Mouse (Mus musculus) lung, postnatal 14 days (tissue): ENCODE data around the gene Med18.

ENCODE experiments used
- DNase-seq: peaks from one replicate; pipeline ENCODE4 v3.0.0; 2021

Gene Med18

DNA sequence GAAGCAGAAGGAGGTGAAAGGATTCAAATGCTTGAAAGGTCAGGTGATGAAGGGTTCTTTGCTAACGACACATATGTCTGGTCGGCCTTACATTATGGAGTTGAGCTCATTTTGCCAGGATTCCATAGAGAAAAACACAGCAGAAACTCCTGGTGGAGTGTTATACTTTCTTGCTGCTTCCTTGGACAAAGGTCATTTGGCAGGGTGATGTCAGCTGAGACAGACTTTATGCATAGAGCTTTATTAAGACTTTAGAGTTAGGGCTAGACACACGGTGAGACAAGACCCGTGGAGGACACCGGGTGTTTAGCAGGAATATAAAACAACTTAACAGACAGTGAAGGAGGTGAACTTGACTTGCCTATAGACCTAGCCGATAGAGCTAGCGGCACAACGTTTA is 14.1 kb upstream of the Med18 start:
- no peak for DNase-seq

DNA sequence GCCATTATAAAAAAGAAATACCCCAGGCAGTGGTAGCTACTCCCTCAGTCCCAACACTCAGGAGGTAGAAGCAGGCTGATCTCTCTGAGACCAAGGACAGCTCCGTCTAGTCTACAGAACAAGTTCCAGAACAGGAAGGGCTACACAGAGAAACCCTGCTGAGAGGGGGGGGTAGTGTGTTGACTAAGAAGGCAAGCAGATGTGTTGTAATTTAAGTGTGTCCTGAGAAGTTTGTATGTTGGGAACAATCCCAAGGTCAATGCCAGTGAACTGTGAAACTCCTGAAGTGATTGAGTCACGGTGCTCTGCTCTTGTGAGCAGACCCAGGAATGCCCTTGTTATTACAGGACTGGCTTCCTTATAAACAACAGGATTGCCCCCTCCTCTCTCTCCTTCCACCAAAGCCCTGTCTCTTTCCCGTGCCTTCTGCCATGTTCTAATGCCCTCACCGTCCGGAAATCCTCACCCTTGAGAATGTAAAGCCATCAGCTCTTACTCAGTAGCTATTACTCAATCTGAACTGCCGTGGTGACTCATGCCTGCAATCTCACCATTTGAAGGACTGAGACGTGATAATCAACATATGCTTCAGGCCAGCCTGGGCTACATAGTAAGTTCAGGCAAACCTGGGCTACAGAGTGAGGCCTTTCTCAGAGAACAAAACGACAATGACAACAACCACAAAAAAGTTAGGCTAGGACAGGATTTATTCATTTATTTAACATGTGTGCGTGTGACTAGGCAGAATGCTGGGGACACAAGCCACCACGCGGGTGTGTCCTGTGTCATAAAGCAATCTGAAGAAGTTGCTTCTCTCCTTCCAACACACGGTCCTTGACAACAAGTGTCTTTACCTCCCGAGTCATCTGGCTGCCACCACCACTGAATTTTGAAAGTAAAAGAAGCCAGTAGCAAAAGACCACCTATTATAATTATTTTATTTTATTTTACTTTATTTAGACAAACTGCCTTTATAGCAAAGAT is 12.5 kb upstream of the Med18 start:
- no peak for DNase-seq

GRCm38 (mm10) chr4:132474631-132475030 is 10.9 kb upstream of the Med18 start:
- DNase-seq = peak; percentile 17

GRCm38 (mm10) chr4:132473411-132473810 is 9.7 kb upstream of the Med18 start:
- no peak for DNase-seq

DNA sequence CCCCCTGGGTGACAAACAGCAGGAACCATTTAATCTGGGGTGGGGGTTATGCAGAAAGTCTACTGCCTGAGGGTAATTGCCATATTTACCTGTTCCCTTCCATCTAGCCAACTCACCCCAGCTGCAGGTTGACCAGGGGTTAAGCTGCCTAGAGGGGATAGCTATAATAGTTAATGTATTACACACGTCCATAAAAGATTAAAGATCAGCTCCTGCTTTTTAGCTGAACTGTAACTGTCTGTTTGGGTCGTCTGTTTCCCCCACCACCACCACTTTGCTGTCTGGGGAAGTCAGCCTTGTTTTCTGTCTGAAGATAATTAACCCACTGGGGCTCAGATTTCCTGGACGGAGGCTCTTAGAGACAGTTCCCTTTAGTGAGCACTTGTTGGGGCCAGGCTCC is 6.2 kb upstream of the Med18 start:
- DNase-seq = no peak

GRCm38 (mm10) chr4:132464255-132464613 is 513 bp upstream of the Med18 start:
- no peak for DNase-seq

DNA sequence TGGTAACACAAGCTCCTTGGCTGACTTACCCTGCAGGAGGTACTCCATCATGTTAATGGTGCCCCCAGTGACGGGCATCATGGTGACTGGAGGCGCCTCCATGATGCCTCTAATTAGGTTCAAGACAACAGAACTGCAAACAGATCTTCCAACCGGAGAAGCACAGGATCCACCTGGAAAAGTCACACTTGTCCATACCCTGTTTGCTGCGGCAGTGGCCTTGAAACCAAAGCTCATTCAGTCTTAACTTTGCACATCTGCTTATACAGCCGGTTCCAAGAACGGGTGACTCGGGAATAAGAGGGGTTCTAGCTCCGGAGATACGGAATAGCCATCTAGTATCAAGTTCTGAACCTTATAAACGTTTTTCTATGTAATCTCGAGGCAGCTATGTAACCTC is 885 bp downstream of the Med18 start:
- no peak for DNase-seq

DNA sequence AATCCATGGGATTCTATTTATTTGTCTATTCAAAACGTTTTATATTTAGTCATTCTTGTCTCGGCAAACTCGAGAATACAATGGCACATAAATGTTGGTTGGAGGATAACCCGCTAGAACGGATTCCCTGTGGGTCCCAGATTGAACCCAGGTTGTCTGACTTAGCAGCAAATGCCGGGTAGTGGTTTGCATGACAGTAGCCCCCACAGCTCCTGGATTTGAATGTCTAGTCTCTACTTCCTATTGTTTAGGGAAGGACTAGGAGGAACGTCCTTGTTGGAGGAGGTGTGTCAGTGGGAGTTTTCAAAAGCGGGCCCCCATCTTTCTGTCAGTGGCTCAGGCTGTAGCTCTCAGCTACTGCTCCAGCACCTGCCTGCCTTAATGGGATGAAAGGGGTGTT is 3.5 kb downstream of the Med18 start:
- no peak for DNase-seq

DNA sequence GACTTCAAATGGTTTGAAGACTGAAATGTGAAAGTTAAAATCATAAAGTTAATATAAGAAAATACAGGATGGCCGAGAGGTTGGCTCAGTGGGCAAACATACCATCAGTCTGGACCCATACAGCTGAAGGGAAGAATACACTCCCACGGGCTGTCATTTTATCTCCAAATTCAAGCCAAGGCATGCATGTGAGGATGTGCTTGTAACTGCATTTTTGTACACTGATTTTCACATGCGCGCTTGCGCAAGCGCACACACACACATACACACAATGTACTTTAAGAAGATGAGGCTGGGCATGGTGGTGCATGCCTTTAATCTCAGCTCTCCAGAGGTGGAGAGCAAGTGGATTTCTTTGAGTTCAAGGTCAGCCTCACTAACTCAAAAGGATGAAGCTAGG is 8.2 kb downstream of the Med18 start:
- DNase-seq = no peak

GRCm38 (mm10) chr4:132455146-132455545 is 8.6 kb downstream of the Med18 start:
- no peak for DNase-seq

- DNase-seq = no peak
Measured at GRCm38 (mm10) chr4:132454216-132454615, 9.5 kb downstream of the Med18 start.

DNA sequence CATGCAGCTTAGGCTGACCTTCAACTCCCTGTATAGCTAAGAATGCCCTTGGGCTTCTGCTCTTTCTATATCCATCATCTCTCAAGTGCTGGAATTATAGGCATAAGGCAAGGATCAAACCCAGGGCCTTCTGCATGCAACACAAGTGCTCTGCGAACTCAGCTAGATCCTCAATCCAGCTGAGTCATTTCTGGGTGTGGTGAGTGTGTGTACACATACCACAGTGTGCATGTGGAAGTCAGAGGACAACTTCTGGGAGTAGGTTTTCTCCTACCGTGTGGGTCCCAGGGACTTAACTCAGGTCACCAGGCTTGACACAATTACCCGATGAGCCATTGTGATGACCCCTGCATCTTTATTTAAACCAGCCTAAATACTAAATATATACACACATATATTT is 13.9 kb downstream of the Med18 start:
- no peak for DNase-seq

DNA sequence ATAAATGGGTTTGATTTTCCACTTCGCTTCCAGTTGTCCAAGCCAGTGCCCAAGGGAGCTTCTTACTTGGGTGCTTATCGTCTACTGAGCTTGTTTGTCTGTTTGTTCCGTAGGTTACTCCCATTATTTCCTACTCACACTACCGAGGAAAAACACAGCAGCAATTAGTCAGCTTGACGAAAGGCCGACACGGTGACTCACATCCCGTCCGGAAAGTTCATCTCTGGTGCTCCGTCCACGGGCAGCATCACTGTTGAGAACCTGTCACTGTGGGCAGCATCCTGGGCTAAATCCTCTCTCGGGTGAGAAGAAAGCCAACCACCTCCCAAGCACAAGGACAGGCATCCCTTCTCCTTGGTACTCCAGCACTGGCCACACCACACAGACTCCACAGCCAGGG is 17.6 kb downstream of the Med18 start:
- DNase-seq = no peak

DNA sequence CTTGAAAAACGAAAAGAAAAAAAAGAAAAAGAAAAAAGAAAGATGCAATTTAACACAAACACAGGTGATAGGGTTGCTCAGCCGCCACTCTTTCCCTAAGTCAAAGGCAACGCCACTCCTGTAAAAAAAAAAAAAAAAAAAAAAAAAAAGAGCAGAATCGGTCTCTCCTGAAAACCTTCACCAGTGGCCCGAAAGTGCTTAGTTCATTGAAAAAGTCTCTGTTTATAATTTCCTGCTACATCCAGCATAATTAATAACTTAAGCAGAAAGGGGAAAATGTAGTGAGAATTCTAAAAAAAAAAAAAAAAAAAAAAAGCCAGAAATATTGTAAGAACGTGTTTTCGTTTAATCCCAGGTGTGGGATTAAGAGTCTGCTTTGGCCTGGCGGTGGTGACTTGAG is 19.2 kb downstream of the Med18 start:
- DNase-seq = no peak

DNA sequence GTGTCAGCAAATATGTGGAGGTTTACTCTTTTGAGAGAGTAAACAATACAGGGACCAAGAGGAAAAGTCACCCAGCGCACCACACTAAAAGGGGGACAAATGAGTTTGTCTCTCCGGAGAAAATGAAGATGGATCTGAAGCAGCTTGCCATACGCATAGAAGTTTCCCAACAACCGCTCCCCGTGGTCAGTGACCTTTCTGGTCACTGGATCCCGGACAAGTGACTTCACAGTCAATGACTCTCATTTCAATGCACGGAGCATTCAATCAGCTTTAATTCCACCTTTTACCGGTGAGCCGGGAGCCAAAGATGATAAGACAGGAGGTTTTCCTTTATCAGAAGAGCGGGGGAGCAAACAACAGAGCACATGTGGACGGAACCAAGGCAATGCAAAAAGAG is 25.9 kb downstream of the Med18 start:
- DNase-seq = no peak

DNA sequence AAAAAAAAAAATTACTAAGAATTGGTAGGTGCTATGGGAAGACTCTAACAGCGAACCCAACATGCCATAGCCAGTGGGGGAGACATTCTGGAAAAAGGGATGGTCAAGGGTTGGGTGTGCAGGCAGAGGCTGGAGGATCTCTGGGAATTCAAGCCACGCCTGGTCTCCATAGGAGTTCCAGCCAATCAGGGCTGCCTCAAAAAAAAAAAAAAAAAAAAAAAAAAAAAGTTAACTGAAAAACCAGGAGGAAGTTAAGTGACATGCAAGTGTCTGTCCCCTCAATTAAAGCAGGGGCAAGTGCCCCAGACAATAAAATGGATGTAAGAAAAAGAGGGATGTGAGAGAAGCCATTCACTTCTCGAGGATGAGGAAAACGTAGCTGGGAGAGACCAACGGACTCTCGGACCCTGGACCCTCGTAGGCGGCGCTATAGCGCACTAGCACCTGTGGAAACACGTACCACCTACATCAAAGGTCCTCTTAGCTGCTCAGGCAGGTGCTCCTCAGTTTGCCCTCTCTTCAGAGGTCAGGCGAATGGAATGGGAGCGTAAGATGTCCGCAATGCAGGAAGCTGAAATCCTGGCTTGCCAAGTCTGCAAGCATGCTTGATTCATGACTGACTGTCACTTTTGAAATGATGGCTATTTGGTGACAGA is 30.9 kb downstream of the Med18 start:
- DNase-seq = no peak

GRCm38 (mm10) chr4:132428022-132428542 is 35.6 kb downstream of the Med18 start:
- no peak for DNase-seq

GRCm38 (mm10) chr4:132427493-132427892 is 36.2 kb downstream of the Med18 start:
- DNase-seq = no peak

DNA sequence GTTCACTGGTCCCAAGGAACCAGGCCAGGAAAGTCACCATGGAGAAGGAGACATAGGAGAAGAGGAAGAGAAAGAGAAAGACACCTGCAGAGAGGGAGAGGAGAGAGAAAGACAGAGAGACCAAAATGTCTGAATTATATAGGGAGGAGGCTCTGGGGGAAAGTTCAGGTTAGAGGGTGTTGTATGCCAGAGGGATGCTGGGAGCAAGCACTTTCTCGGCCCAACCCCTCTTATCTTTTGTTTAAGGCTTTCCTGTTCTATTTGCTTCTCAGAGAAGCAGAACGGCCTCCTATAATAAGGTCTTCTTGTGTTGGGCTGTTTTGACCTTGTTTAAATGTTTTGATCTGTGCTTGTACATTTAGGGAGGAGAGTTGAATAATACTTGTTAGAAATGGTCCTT is 37.7 kb downstream of the Med18 start:
- no peak for DNase-seq

GRCm38 (mm10) chr4:132424765-132425164 is 39.0 kb downstream of the Med18 start:
- DNase-seq = no peak

- peak; percentile 97 for DNase-seq
Measured at GRCm38 (mm10) chr4:132421923-132422782, 41.6 kb downstream of the Med18 start, which contains the start of gene Phactr4. TSS of gene Phactr4 (minus strand) at chr4:132422489.

DNA sequence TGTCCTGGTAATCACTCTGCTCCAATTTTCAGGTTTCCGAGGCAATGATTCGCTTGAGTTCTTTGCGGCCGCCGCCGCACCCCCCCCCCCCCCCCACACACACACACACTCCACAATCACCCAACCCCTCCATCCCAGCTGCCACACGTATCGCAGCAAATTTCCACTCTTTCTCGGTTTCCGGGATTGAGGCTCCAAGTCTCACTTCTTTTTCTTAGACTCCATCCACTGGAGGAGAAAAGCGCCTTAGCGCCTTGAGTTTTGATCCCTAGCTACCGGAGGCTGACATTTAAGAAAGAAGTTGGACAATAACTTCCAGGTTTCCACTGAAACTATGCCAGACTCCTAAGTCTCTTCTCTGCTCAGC is 42.2 kb downstream of the Med18 start:
- DNase-seq = no peak

DNA sequence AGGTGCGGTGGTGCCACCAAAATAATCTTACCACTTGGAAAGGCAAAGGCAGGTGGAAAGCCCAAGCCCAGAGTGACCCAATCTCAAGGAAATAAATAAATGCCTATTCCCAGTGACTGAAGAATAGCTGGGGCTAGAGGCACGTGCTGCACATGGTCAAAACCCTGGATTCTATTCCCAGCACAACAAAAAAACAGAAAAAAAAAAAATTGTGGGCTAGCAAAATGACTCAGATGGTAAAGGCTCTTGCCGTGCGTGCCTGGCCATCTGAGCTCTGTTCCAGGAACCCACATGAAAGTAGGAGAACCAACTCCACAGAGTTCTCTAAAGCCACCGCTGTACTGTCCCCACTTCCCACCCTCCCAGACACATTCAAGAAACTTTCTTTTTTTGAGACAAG is 43.2 kb downstream of the Med18 start:
- DNase-seq = no peak
